Mouse (Mus musculus) limb, embryonic 14.5 days (tissue): ENCODE results near the gene Mrpl12. TPM values are rescaled to one million over a fixed set of nuclear protein-coding genes. Genes with fewer than 3 reads are reported as not detected.
A peak's percentile ranks its signal among the peaks of the same experiment; 100 is the strongest.
"Not testable (repeated sequence)": the region's sequence is repeated elsewhere in the genome, so short reads cannot be mapped to it uniquely, and the experiment has no call there.

Experiments used
- ATAC-seq: fragments of 200-750 bp; cut with Nextera tagmentation; 2 replicates; pipeline ENCODE4 v1.8.0; 2017; ENCODE audit warnings: low read depth, moderate number of reproducible peaks, moderate TSS enrichment; ENCODE audit not compliant: low FRiP score
- DNase-seq: peaks from one replicate; pipeline ENCODE4 v3.0.0-alpha.2; 2015; ENCODE audit warnings: low spot score
- H3K27ac ChIP-seq: fragments of 300-500 bp; sonication (generic); replicated peaks from 2 replicates; pipeline ENCODE4 v1.5.1; 2014; ENCODE audit warnings: low read depth, mild to moderate bottlenecking, low read length, moderate library complexity, mixed read lengths
- H3K27me3 ChIP-seq: fragments of 300-500 bp; sonication (generic); 2 replicates; pipeline ENCODE4 v1.6.1; 2014; ENCODE audit warnings: low read length, mixed read lengths; ENCODE audit not compliant: control insufficient read depth, insufficient read depth
- H3K36me3 ChIP-seq: fragments of 300-500 bp; sonication (generic); 2 replicates; pipeline ENCODE4 v1.6.1; 2014; ENCODE audit warnings: mild to moderate bottlenecking, low read length, moderate library complexity, mixed read lengths; ENCODE audit not compliant: control insufficient read depth, insufficient read depth
- H3K4me1 ChIP-seq: fragments of 300-500 bp; sonication (generic); 2 replicates; pipeline ENCODE4 v1.6.1; 2014; ENCODE audit warnings: antibody characterized with exemption, low read length, mixed read lengths; ENCODE audit not compliant: control insufficient read depth, insufficient read depth
- H3K4me2 ChIP-seq: fragments of 300-500 bp; sonication (generic); replicated peaks from 2 replicates; pipeline ENCODE4 v1.6.1; 2014; ENCODE audit warnings: low read depth, mild to moderate bottlenecking, low read length, moderate library complexity; ENCODE audit not compliant: severe bottlenecking
- H3K4me3 ChIP-seq: fragments of 300-500 bp; sonication (generic); replicated peaks from 2 replicates; pipeline ENCODE4 v1.5.1; 2014; ENCODE audit warnings: low read length
- H3K9ac ChIP-seq: fragments of 300-500 bp; sonication (generic); 2 replicates; pipeline ENCODE4 v1.6.1; 2014; ENCODE audit warnings: mild to moderate bottlenecking, low read depth, low read length, moderate library complexity; ENCODE audit not compliant: severe bottlenecking
- H3K9me3 ChIP-seq: fragments of 300-500 bp; sonication (generic); 2 replicates; pipeline ENCODE4 v1.6.1; 2016; ENCODE audit warnings: low read length; ENCODE audit not compliant: control insufficient read depth
- POLR2A ChIP-seq: fragments of 200-500 bp; IDR thresholded peaks from 2 replicates; pipeline ENCODE4 v1.8.0; 2012; ENCODE audit warnings: inconsistent platforms, mild to moderate bottlenecking, moderate library complexity, borderline replicate concordance; ENCODE audit not compliant: insufficient read depth, insufficient read length; ENCODE audit errors: extremely low read depth
- WGBS: fragments of 180-500 bp; shearing (Covaris S2); extraction: QIAGEN DNeasy Blood & Tissue Kit; methylation state at CpG from one replicate; pipeline ENCODE4 v1.1.7; 2014; 5-methylcytosine and 5-hydroxymethylcytosine counted together
- polyA plus RNA-seq, 2 experiments: library from polyadenylated mRNA; depleted of rRNA in 1 of 2; stranded (reverse) in 1 of 2; unstranded in 1 of 2; fragments of >200 nt; fragmentation: Nextera tagmentation in 1 of 2; extraction: Ambion mirVana in 1 of 2; gene quantifications; 2 replicates each; pipeline versions ENCODE4 v1.2.1 to v1.2.3; 2012 to 2014

Gene Mrpl12
- polyA plus RNA-seq, 2 experiments = 101 to 142 TPM

- Histone ChIP-seq H3K9me3 (no peaks in the 10 kb centered on the region), H3K27me3 (no peaks in the 10 kb centered on the region), H3K36me3 (no peaks in the 10 kb centered on the region), H3K4me3 (no peak overlapping the region), H3K4me1 (no peaks in the 10 kb centered on the region), H3K9ac (no peak overlapping the region; the same call in 1 of the 2 replicates), H3K27ac (no peak overlapping the region), H3K4me2 (no peak overlapping the region)
- ATAC-seq (no peak), DNase-seq (no peak)
- WGBS = 46% methylated on average over 4 of the region's 4 CpGs
- TF ChIP-seq POLR2A = no peak
These were observed 25.5 kb downstream of the Mrpl12 start for GRCm38 (mm10) chr11:120509940-120510339.

GRCm38 (mm10) chr11:120510375-120511030 is 26.1 kb downstream of the Mrpl12 start:
- Histone ChIP-seq H3K27me3 (no peaks in the 10 kb centered on the region), H3K4me2 (peak overlapping the region; percentile 45), H3K27ac (no peak overlapping the region; the same call in 1 of the 2 replicates), H3K9ac (peak overlapping the region; percentile 55), H3K9me3 (no peaks in the 10 kb centered on the region), H3K36me3 (no peaks in the 10 kb centered on the region), H3K4me1 (no peaks in the 10 kb centered on the region), H3K4me3 (peak overlapping the region; percentile 24)
- WGBS = 7% methylated on average over 16 of the region's 16 CpGs
- no peak for TF ChIP-seq POLR2A
- DNase-seq (no peak), ATAC-seq (no peak)

DNA sequence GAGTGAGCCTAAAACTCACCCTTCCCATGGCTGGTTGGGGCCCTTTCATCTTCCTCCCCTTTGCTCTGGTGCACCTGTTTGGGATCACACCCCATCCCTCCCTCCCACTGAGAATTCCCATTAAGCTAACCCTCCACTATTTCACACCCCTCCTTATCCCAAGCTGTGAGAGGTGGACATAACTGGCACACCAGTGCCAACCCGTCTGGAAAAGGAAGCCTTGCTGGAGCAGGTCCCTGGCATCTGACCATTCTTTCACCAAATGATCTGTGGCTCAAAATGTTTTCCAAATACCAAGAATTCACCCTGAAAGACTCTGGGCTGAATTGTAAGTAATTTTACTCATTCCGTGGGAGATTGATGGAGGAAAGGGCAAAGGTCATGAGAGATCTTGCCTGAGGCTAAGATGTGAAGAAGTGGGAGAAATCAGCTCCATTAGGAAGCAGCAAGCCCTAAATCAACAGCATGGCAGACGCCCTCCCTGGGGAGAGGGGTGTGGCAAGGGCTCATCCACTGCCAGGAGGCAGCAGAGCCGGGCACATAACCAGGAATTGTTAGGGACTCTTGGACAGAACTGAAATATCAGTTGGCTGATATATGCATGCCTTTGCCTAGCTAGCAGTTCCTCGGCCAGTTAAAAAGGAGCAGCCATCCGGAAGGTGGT is 28.5 kb downstream of the Mrpl12 start:
- H3K4me2 ChIP-seq = no peak overlapping the region
- DNase-seq (no peak), ATAC-seq (no peak)
- WGBS = 35% methylated on average over 6 of the region's 6 CpGs
- no peak overlapping the region for H3K27ac ChIP-seq
- no peak for TF ChIP-seq POLR2A
- H3K4me1 ChIP-seq = no peaks in the 10 kb centered on the region
- H3K27me3 ChIP-seq = no peaks in the 10 kb centered on the region
- no peak overlapping the region for H3K4me3 ChIP-seq
- H3K36me3 ChIP-seq = no peaks in the 10 kb centered on the region
- H3K9me3 ChIP-seq = no peaks in the 10 kb centered on the region
- no peak overlapping the region for H3K9ac ChIP-seq

DNA sequence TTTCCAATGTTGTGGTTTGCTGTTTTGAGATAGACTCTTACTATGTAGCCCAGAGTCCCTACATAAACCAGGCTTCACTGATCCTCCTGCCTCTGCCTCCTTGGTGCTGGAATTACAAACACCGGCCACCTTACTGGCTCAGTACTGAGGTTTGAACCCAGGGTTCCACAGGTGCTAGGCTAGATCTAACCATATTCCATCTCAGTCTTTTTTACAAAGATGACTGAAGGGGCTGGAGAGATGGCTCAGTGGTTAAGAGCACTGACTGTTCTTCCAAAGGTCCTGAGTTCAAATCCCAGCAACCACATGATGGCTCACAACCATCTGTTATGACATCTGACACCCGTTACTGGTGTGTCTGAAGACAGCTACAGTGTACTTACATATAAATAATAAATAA is 29.8 kb downstream of the Mrpl12 start:
- not testable (repeated sequence) for H3K9me3 ChIP-seq, H3K9ac ChIP-seq, H3K4me1 ChIP-seq, ATAC-seq, H3K27ac ChIP-seq, H3K4me3 ChIP-seq, DNase-seq, H3K36me3 ChIP-seq, H3K27me3 ChIP-seq, H3K4me2 ChIP-seq
- 91% methylated on average over 2 of the region's 2 CpGs for WGBS

GRCm38 (mm10) chr11:120515611-120516010 is 31.2 kb downstream of the Mrpl12 start:
- no peaks in the 10 kb centered on the region for H3K9me3 ChIP-seq
- no peak overlapping the region for H3K27ac ChIP-seq
- TF ChIP-seq POLR2A = no peak
- H3K9ac ChIP-seq = no peak overlapping the region
- no peak overlapping the region for H3K4me2 ChIP-seq
- no peak overlapping the region for H3K4me3 ChIP-seq
- peak; percentile 80 for DNase-seq
- H3K4me1 ChIP-seq = no peaks in the 10 kb centered on the region
- H3K27me3 ChIP-seq = no peaks in the 10 kb centered on the region
- 17% methylated on average over 17 of the region's 17 CpGs for WGBS
- peak; percentile 74; the same call in 1 of the 2 replicates for ATAC-seq
- no peaks in the 10 kb centered on the region for H3K36me3 ChIP-seq

GRCm38 (mm10) chr11:120517147-120517546 is 32.7 kb downstream of the Mrpl12 start:
- 83% methylated on average over 4 of the region's 4 CpGs for WGBS
- H3K4me3 ChIP-seq = no peak overlapping the region
- no peak overlapping the region for H3K27ac ChIP-seq
- 0 out of 2 replicates have a peak, but pooled peaks cover 4% of the 10 kb centered on the region for H3K4me1 ChIP-seq
- ATAC-seq = no peak
- H3K36me3 ChIP-seq = no peaks in the 10 kb centered on the region
- no peaks in the 10 kb centered on the region for H3K9me3 ChIP-seq
- no peak overlapping the region for H3K9ac ChIP-seq
- no peaks in the 10 kb centered on the region for H3K27me3 ChIP-seq
- no peak overlapping the region for H3K4me2 ChIP-seq
- DNase-seq = no peak
- no peak for TF ChIP-seq POLR2A
